Mouse (Mus musculus): ENCODE measurements at regions not wholly inside any gene's neighbourhood (a gene's known extent, or its start where the extent isn't known, plus 50 kb on each side); places are given as distances from the start of the nearest gene placed in this dataset.
A peak's percentile ranks its signal among the peaks of the same experiment; 100 is the strongest.

- Histone ChIP-seq H3K36me3 (ENCODE audit: insufficient read depth, low read length) (no peaks in the 10 kb centered on the region), H3K9me3 (ENCODE audit: low read length) (no peaks in the 10 kb centered on the region), H3K27ac (ENCODE audit: low read depth, low read length) (no peak overlapping the region; the same call in 1 of the 2 replicates), H3K27me3 (ENCODE audit: insufficient read depth, low read length) (no peaks in the 10 kb centered on the region), H3K4me3 (ENCODE audit: low read depth, low read length) (no peak overlapping the region), H3K4me1 (ENCODE audit: insufficient read depth, low read length) (no peaks in the 10 kb centered on the region), H3K4me2 (ENCODE audit: low read depth, low read length, poor library complexity, severe bottlenecking) (peak overlapping the region; percentile 30), H3K9ac (replicated peaks; ENCODE audit: low read length, poor library complexity, severe bottlenecking) (no peak overlapping the region)
- 45% methylated on average over 17 of the region's 17 CpGs for WGBS
- DNase-seq (ENCODE audit: low spot score) (peak; percentile 79), ATAC-seq (ENCODE audit: low FRiP score) (peak; percentile 50; the same call in 1 of the 2 replicates)
- TF ChIP-seq CTCF (IDR thresholded peaks at IDR 0.05), result peak; percentile 90
Observed at GRCm38 (mm10) chr1:34700237-34701030, 121.0 kb downstream of the Amer3 start.

- WGBS, result 85% methylated on average over 7 of the region's 7 CpGs
- no peak for DNase-seq (ENCODE audit: low spot score)
- no peaks in the 10 kb centered on the region for H3K36me3 ChIP-seq (ENCODE audit: insufficient read depth, low read length)
- no peak overlapping the region for H3K4me2 ChIP-seq (ENCODE audit: low read depth, low read length, poor library complexity, severe bottlenecking)
- no peak overlapping the region for H3K4me3 ChIP-seq (ENCODE audit: low read depth, low read length)
- H3K27me3 ChIP-seq (ENCODE audit: insufficient read depth, low read length), result no peaks in the 10 kb centered on the region
- H3K9me3 ChIP-seq (ENCODE audit: low read length), result no peaks in the 10 kb centered on the region
- no peak for ATAC-seq (ENCODE audit: low FRiP score)
- TF ChIP-seq CTCF (IDR thresholded peaks at IDR 0.05), result no peak
- H3K4me1 ChIP-seq (ENCODE audit: insufficient read depth, low read length), result no peaks in the 10 kb centered on the region
- no peak overlapping the region for H3K27ac ChIP-seq (ENCODE audit: low read depth, low read length)
- no peak overlapping the region for H3K9ac ChIP-seq (replicated peaks; ENCODE audit: low read length, poor library complexity, severe bottlenecking)
Observed at GRCm38 (mm10) chr1:34701436-34701835, 122.0 kb downstream of the Amer3 start.

- no peak for ATAC-seq (ENCODE audit: low FRiP score)
- no peak overlapping the region for H3K4me3 ChIP-seq (ENCODE audit: low read depth, low read length)
- H3K27me3 ChIP-seq (ENCODE audit: insufficient read depth, low read length), result no peaks in the 10 kb centered on the region
- no peak overlapping the region for H3K4me2 ChIP-seq (ENCODE audit: low read depth, low read length, poor library complexity, severe bottlenecking)
- H3K36me3 ChIP-seq (ENCODE audit: insufficient read depth, low read length), result no peaks in the 10 kb centered on the region
- TF ChIP-seq CTCF (IDR thresholded peaks at IDR 0.05), result no peak
- WGBS, result 95% methylated on average over 2 of the region's 2 CpGs
- H3K9ac ChIP-seq (replicated peaks; ENCODE audit: low read length, poor library complexity, severe bottlenecking), result no peak overlapping the region
- no peak overlapping the region for H3K27ac ChIP-seq (ENCODE audit: low read depth, low read length)
- DNase-seq (ENCODE audit: low spot score), result no peak
- no peaks in the 10 kb centered on the region for H3K9me3 ChIP-seq (ENCODE audit: low read length)
- no peaks in the 10 kb centered on the region for H3K4me1 ChIP-seq (ENCODE audit: insufficient read depth, low read length)
Observed at GRCm38 (mm10) chr1:34709089-34709488, 129.6 kb downstream of the Amer3 start.

- no peaks in the 10 kb centered on the region for H3K27me3 ChIP-seq (ENCODE audit: insufficient read depth, low read length)
- WGBS, result 85% methylated on average over 5 of the region's 5 CpGs
Observed at GRCm38 (mm10) chr1:34722674-34723073, 120.2 kb downstream of the Fam168b start.

GRCm38 (mm10) chr1:34732156-34732555 is 110.7 kb downstream of the Fam168b start:
- H3K9ac ChIP-seq (replicated peaks; ENCODE audit: low read length, poor library complexity, severe bottlenecking), result no peak overlapping the region; the same call in 1 of the 2 replicates
- no peak overlapping the region for H3K27ac ChIP-seq (ENCODE audit: low read depth, low read length)
- WGBS, result 75% methylated on average over 7 of the region's 7 CpGs
- no peaks in the 10 kb centered on the region for H3K4me1 ChIP-seq (ENCODE audit: insufficient read depth, low read length)
- no peak for ATAC-seq (ENCODE audit: low FRiP score)
- DNase-seq (ENCODE audit: low spot score), result no peak
- H3K4me3 ChIP-seq (ENCODE audit: low read depth, low read length), result no peak overlapping the region
- no peak overlapping the region for H3K4me2 ChIP-seq (ENCODE audit: low read depth, low read length, poor library complexity, severe bottlenecking)
- no peak for TF ChIP-seq CTCF (IDR thresholded peaks at IDR 0.05)
- H3K9me3 ChIP-seq (ENCODE audit: low read length), result no peaks in the 10 kb centered on the region
- H3K36me3 ChIP-seq (ENCODE audit: insufficient read depth, low read length), result no peaks in the 10 kb centered on the region
- no peaks in the 10 kb centered on the region for H3K27me3 ChIP-seq (ENCODE audit: insufficient read depth, low read length)

More at GRCm38 (mm10) chr1:34722674-34723073, 120.2 kb downstream of the Fam168b start:
- Histone ChIP-seq H3K9me3 (ENCODE audit: low read length) (no peaks in the 10 kb centered on the region), H3K9ac (replicated peaks; ENCODE audit: low read length, poor library complexity, severe bottlenecking) (no peak overlapping the region), H3K4me3 (ENCODE audit: low read depth, low read length) (no peak overlapping the region), H3K4me1 (ENCODE audit: insufficient read depth, low read length) (no peaks in the 10 kb centered on the region), H3K36me3 (ENCODE audit: insufficient read depth, low read length) (no peaks in the 10 kb centered on the region), H3K4me2 (ENCODE audit: low read depth, low read length, poor library complexity, severe bottlenecking) (no peak overlapping the region), H3K27ac (ENCODE audit: low read depth, low read length) (no peak overlapping the region)
- no peak for ATAC-seq (ENCODE audit: low FRiP score)
- TF ChIP-seq CTCF (IDR thresholded peaks at IDR 0.05), result no peak
- DNase-seq (ENCODE audit: low spot score), result no peak

Data from midbrain, postnatal 0 days (tissue).